Mouse (Mus musculus) C2C12 (cell line): ENCODE measurements around the gene Cspg5.

ENCODE experiments used
- CEBPB ChIP-seq: IDR thresholded peaks from one replicate; pipeline ENCODE4 v1.6.1; 2011; ENCODE audit warnings: low read depth, mild to moderate bottlenecking, control low read depth, moderate library complexity
- CTCF ChIP-seq: IDR thresholded peaks from one replicate; pipeline ENCODE4 v1.5.1; 2011; ENCODE audit not compliant: control insufficient read depth, insufficient read depth, insufficient read length
- FOSL1 ChIP-seq: IDR thresholded peaks from one replicate; pipeline ENCODE4 v1.8.0; 2011; ENCODE audit warnings: mild to moderate bottlenecking, low read length; ENCODE audit not compliant: poor library complexity, insufficient read depth, severe bottlenecking
- MAX ChIP-seq: IDR thresholded peaks from one replicate; pipeline ENCODE4 v1.6.1; 2011; ENCODE audit warnings: mild to moderate bottlenecking, control low read depth
- MYOD1 ChIP-seq: IDR thresholded peaks from one replicate; pipeline ENCODE4 v1.6.1; 2011; ENCODE audit warnings: low read depth; ENCODE audit not compliant: control insufficient read depth, insufficient read length
- USF1 ChIP-seq: IDR thresholded peaks from one replicate; pipeline ENCODE4 v1.6.1; 2011; ENCODE audit warnings: low read depth, mild to moderate bottlenecking, control low read depth, moderate library complexity

DNA sequence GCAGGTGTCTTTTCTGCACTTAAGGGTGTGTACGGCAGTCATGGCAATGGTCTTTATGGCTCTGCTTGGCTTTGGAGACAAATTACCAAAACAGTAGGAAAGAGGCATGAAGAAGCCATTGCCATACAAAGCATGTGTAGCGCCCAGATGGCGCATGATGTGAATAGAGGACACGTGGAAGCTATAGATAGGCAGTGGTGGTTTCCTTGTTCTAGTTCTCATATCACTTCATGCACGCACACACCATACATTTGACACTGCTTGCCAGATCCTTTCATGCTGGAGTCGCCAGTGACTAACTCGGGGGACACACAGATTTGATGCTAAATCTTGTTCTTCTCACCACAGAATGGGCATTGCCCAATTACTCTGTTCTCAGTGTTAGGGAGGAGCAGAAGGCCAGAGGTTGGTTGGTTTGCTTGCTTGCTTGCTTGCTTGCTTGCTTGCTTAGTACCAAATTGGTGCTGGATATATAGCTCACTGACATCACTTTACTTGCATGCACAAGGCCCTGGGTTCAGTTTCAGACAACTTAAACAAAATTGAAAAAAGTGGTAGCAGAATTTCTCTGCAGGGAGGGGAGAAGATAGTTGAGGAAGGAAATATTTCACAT is at the start of gene Cspg5:
- TF ChIP-seq CTCF = no peak
- TF ChIP-seq FOSL1 = no peak
- no peak for TF ChIP-seq MAX
- no peak for TF ChIP-seq USF1
- no peak for TF ChIP-seq MYOD1
- TF ChIP-seq CEBPB = no peak
